Mouse (Mus musculus): ENCODE measurements around the gene Clec11a. TPM values are rescaled to one million over a fixed set of nuclear protein-coding genes. Genes with fewer than 3 reads are reported as not detected.
A peak's percentile ranks its signal among the peaks of the same experiment; 100 is the strongest.

Gene Clec11a
- total and polyA plus RNA-seq, 2 experiments from 2014 or later: 3.2 to 3.5 TPM

DNA sequence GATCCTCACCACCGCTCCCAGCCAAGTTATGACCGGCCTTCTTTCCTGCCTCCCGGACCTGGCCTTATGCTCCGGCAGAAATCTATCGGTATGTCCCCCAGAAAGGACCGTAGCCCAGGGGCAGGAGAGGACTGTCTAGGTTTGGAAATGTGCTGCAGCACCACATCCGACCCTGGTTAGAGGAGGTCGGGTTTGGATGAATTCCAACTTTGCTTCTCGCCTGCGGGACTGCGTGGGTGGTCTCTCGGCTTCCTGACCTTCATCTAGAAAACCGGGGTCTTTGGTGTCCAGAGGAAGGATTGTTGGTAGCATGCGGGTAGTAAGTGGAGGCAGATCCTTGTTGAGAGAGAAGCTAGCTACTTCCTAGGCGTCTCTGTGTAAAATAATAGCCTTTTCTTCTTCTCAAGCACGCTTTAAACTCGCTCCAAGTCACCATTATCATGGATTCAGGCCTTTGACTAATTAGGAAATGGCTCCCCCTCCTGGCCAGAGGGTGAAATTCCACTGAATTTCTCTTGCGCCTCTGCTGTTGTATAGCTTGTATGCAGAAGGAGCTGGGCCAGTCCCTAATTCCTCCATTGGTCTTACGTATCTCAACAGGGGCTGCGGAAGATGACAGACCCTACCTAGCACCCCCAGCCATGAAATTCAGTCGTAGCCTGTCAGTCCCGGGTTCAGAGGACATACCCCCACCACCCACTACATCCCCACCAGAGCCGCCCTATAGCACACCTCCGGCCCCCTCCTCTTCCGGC lies 44.4 kb upstream of the Clec11a start:
- 0 out of 2 replicates have a peak overlapping the region, but pooled peaks have one; percentile 3 for H3K4me3 ChIP-seq (ENCODE audit: low read depth, low read length)
- DNase-seq (ENCODE audit: low spot score) (peak; percentile 96), ATAC-seq (ENCODE audit: low FRiP score) (peak; percentile 28)
- H3K27me3 ChIP-seq (ENCODE audit: insufficient read depth, low read length): peaks cover 5% of the 10 kb centered on the region; the same call in 1 of the 2 replicates
- H3K9me3 ChIP-seq (ENCODE audit: low read length): no peaks in the 10 kb centered on the region
- H3K36me3 ChIP-seq (ENCODE audit: insufficient read depth, low read length): peaks cover 46% of the 10 kb centered on the region
- 8% methylated on average over 25 of the region's 25 CpGs for WGBS
- TF ChIP-seq CTCF (IDR thresholded peaks at IDR 0.05): peak; percentile 95
- peak overlapping the region; percentile 26 for H3K4me2 ChIP-seq (ENCODE audit: low read depth, low read length, poor library complexity, severe bottlenecking)
- peak overlapping the region; percentile 51 for H3K27ac ChIP-seq (ENCODE audit: low read depth, low read length)
- H3K9ac ChIP-seq (replicated peaks; ENCODE audit: low read length, poor library complexity, severe bottlenecking): 0 out of 2 replicates have a peak overlapping the region, but pooled peaks have one; percentile 13
- no peaks in the 10 kb centered on the region for H3K4me1 ChIP-seq (ENCODE audit: insufficient read depth, low read length)

DNA sequence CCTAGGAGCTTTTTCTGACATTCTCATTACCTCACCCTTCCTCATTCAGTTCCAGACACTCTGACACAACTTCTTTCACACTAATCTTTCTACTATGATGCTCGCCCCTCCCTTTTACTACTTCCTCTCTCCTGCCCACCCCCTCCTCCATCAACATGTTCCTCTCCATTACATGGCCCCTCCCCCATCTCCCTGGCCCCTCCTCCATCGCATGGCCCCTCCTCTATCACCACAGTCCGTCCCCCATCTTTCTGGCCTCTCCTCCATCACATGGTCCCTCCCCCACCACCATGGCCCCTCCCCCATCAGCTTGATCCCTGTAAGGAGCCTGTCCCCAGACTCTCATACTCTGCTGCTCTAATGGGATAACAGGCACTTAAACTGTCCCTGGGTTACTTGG lies 42.3 kb upstream of the Clec11a start:
- H3K27me3 ChIP-seq (ENCODE audit: insufficient read depth, low read length): peaks cover 5% of the 10 kb centered on the region; the same call in 1 of the 2 replicates
- no peak overlapping the region for H3K4me2 ChIP-seq (ENCODE audit: low read depth, low read length, poor library complexity, severe bottlenecking)
- no peaks in the 10 kb centered on the region for H3K4me1 ChIP-seq (ENCODE audit: insufficient read depth, low read length)
- DNase-seq (ENCODE audit: low spot score) (no peak), ATAC-seq (ENCODE audit: low FRiP score) (no peak)
- H3K4me3 ChIP-seq (ENCODE audit: low read depth, low read length): no peak overlapping the region
- no peaks in the 10 kb centered on the region for H3K9me3 ChIP-seq (ENCODE audit: low read length)
- WGBS: 31% methylated on average over 3 of the region's 3 CpGs
- no peak for TF ChIP-seq CTCF (IDR thresholded peaks at IDR 0.05)
- no peak overlapping the region for H3K27ac ChIP-seq (ENCODE audit: low read depth, low read length)
- no peak overlapping the region for H3K9ac ChIP-seq (replicated peaks; ENCODE audit: low read length, poor library complexity, severe bottlenecking)
- H3K36me3 ChIP-seq (ENCODE audit: insufficient read depth, low read length): peaks cover 56% of the 10 kb centered on the region

DNA sequence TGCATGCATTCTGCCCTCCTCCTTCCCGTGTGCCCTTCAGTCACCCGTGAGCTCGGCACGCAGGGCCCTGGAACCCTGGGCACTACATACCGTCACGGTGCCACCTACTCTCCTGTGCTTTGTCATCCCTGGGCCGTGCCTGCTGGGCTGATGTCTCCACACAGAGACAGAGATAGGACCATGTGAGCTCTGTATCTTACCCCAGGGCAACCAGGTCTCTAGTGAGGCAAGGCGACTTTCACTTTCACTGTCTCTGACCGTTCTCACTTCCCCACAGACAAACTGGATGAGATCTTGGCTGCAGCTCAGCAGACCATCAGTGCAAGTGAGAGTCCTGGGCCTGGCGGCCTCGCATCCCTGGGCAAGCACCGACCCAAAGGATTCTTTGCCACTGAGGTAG lies 37.9 kb upstream of the Clec11a start:
- H3K36me3 ChIP-seq (ENCODE audit: insufficient read depth, low read length): peaks cover 56% of the 10 kb centered on the region
- H3K27ac ChIP-seq (ENCODE audit: low read depth, low read length): no peak overlapping the region
- no peaks in the 10 kb centered on the region for H3K4me1 ChIP-seq (ENCODE audit: insufficient read depth, low read length)
- TF ChIP-seq CTCF (IDR thresholded peaks at IDR 0.05): no peak
- no peak overlapping the region for H3K4me2 ChIP-seq (ENCODE audit: low read depth, low read length, poor library complexity, severe bottlenecking)
- no peak for ATAC-seq (ENCODE audit: low FRiP score)
- H3K9ac ChIP-seq (replicated peaks; ENCODE audit: low read length, poor library complexity, severe bottlenecking): no peak overlapping the region
- DNase-seq (ENCODE audit: low spot score): no peak
- H3K27me3 ChIP-seq (ENCODE audit: insufficient read depth, low read length): no peaks in the 10 kb centered on the region
- no peaks in the 10 kb centered on the region for H3K9me3 ChIP-seq (ENCODE audit: low read length)
- no peak overlapping the region for H3K4me3 ChIP-seq (ENCODE audit: low read depth, low read length)
- WGBS: 81% methylated on average over 12 of the region's 12 CpGs

DNA sequence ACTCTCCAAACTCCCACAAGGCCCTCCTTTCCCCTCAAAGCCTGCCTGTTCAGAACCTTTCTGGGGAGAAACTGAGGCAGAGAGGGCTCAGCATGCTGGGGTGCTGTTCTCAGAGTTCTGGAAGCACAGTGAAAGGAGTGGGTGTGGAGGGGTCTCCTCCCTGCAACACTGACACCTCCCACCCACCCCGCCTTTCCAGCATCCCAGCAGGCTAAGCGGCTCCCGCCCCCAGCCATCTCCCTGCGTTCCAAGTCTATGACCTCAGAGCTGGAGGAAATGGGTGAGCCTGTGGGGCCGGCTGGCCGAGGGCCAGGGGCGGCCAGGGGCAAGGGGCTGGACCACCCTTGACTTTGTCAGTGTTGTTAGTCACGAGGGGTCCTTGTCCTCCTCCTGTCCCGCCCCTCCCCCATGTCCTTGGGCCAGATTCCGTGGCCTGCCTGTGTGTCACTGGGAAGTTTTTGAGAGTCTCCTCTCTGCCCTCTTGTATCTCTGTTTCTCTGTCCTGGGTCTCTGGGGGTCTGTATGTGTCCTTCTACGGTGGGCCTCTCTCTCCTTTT lies 36.8 kb upstream of the Clec11a start:
- Histone ChIP-seq H3K9ac (replicated peaks; ENCODE audit: low read length, poor library complexity, severe bottlenecking) (no peak overlapping the region), H3K36me3 (ENCODE audit: insufficient read depth, low read length) (peaks cover 53% of the 10 kb centered on the region), H3K4me3 (ENCODE audit: low read depth, low read length) (no peak overlapping the region), H3K9me3 (ENCODE audit: low read length) (no peaks in the 10 kb centered on the region), H3K4me1 (ENCODE audit: insufficient read depth, low read length) (no peaks in the 10 kb centered on the region), H3K4me2 (ENCODE audit: low read depth, low read length, poor library complexity, severe bottlenecking) (no peak overlapping the region), H3K27ac (ENCODE audit: low read depth, low read length) (no peak overlapping the region), H3K27me3 (ENCODE audit: insufficient read depth, low read length) (no peaks in the 10 kb centered on the region)
- 41% methylated on average over 11 of the region's 11 CpGs for WGBS
- DNase-seq (ENCODE audit: low spot score) (no peak), ATAC-seq (ENCODE audit: low FRiP score) (no peak)
- no peak for TF ChIP-seq CTCF (IDR thresholded peaks at IDR 0.05)

DNA sequence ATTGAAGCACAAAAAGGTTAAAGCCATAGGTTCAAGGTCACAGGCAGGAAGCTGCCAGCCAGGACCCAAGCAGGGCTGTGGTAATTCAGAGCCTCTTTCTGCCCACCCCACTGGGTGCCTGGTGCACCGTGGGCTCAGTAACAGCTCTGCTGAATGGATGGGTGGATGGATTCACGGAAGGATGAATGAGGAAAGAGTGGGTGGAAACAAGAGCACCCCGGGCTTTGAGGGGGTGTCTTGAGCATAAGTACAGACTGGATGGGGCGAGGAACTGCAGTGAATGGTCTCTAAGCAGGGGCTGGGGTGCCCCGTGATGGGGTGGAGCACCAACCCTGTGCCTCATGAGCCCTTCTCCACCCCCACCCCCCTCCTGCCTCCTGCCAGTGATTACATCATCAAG lies 35.0 kb upstream of the Clec11a start:
- WGBS: 69% methylated on average over 5 of the region's 5 CpGs
- ATAC-seq (ENCODE audit: low FRiP score): no peak
- no peak overlapping the region for H3K27ac ChIP-seq (ENCODE audit: low read depth, low read length)

DNA sequence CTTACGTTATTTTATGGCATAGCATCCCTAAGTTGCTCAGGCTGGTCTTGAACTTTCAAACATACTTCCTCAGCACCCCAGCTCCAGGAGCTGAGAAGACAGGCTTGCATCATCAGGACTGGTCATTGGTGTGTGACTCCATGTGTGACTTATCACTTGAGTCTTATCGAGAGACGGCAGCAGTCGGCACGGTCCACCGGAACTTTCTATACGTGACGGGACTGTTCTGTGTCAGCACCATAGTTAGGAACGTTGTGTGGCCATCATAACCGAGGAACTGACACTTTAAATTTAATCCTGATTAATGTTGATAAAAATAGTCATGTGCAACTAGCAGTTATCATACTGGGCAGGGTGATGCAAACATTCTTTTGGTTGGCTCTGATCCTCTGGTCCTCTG lies 34.4 kb upstream of the Clec11a start:
- Histone ChIP-seq H3K4me3 (ENCODE audit: low read depth, low read length) (no peak overlapping the region), H3K36me3 (ENCODE audit: insufficient read depth, low read length) (peaks cover 37% of the 10 kb centered on the region), H3K4me2 (ENCODE audit: low read depth, low read length, poor library complexity, severe bottlenecking) (no peak overlapping the region), H3K9ac (replicated peaks; ENCODE audit: low read length, poor library complexity, severe bottlenecking) (no peak overlapping the region), H3K27me3 (ENCODE audit: insufficient read depth, low read length) (no peaks in the 10 kb centered on the region), H3K27ac (ENCODE audit: low read depth, low read length) (no peak overlapping the region), H3K9me3 (ENCODE audit: low read length) (no peaks in the 10 kb centered on the region), H3K4me1 (ENCODE audit: insufficient read depth, low read length) (peaks cover 5% of the 10 kb centered on the region; the same call in 1 of the 2 replicates)
- no peak for TF ChIP-seq CTCF (IDR thresholded peaks at IDR 0.05)
- DNase-seq (ENCODE audit: low spot score) (no peak), ATAC-seq (ENCODE audit: low FRiP score) (no peak)
- 92% methylated on average over 10 of the region's 10 CpGs for WGBS

More for the DNA sequence above, 35.0 kb upstream of the Clec11a start:
- Histone ChIP-seq H3K9me3 (ENCODE audit: low read length) (no peaks in the 10 kb centered on the region), H3K4me3 (ENCODE audit: low read depth, low read length) (no peak overlapping the region), H3K9ac (replicated peaks; ENCODE audit: low read length, poor library complexity, severe bottlenecking) (no peak overlapping the region), H3K4me1 (ENCODE audit: insufficient read depth, low read length) (peaks cover 5% of the 10 kb centered on the region; the same call in 1 of the 2 replicates), H3K27me3 (ENCODE audit: insufficient read depth, low read length) (no peaks in the 10 kb centered on the region), H3K36me3 (ENCODE audit: insufficient read depth, low read length) (peaks cover 43% of the 10 kb centered on the region), H3K4me2 (ENCODE audit: low read depth, low read length, poor library complexity, severe bottlenecking) (no peak overlapping the region)
- no peak for DNase-seq (ENCODE audit: low spot score)
- TF ChIP-seq CTCF (IDR thresholded peaks at IDR 0.05): no peak
